In the genomic region with DNA sequence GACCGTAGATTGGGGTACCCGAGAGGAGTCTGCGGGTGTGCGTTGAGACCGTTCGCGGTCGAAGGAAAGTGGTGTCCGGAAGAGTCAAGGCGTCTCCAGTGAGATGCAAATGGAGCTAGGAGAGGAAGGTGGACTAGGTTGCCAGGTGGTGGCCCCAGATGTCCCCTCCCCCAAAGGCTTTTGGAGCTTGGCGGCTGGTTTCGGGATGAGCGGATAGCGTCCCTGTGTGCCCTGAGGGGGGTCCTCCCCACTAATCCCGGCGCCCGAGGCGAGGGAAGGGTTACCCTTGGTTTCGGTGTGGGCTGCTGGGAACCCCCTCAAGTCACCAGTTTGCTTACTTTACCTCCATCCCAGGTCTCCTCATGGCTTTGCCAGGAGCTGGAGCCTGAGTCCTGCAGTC, we compare ENCODE assay signal across 8 mouse cellular contexts. TPM values are rescaled to one million over a fixed set of nuclear protein-coding genes. Genes with fewer than 3 reads are reported as not detected.
A peak's percentile ranks its signal among the peaks of the same experiment; 100 is the strongest.
DNase-seq lines count a peak whose midpoint lies in the region; ATAC-seq and TF ChIP-seq lines count a peak whose summit lies in the region.

No protein-coding gene starts in this region.

- H3K4me2 ChIP-seq in limb, embryonic 12.5 days: peak overlapping the region; percentile 91
- peak overlapping the region; percentile 54 for H3K4me2 ChIP-seq in stomach, embryonic 15.5 days

- no peaks in the 10 kb centered on the region for H3K9me3 ChIP-seq in limb, embryonic 12.5 days
- no peaks in the 10 kb centered on the region for H3K9me3 ChIP-seq in stomach, embryonic 15.5 days

- peak overlapping the region; percentile 48; the same call in 1 of the 2 replicates for H3K9ac ChIP-seq in limb, embryonic 12.5 days (replicated peaks)
- H3K9ac ChIP-seq in stomach, embryonic 15.5 days: peak overlapping the region; percentile 59

- no peak for TF ChIP-seq CTCF in testis, adult 2 months (IDR thresholded peaks at IDR 0.05; ENCODE audit: control insufficient read depth, insufficient read depth, insufficient replicate concordance, low read depth, low read length)

- TF ChIP-seq POLR2A in testis, adult 2 months (IDR thresholded peaks at IDR 0.05; ENCODE audit: control insufficient read depth, low read depth, low read length): no peak

- peak; percentile 19 for DNase-seq in embryo, embryonic 9.5 days (ENCODE audit: extremely low spot score)
- no peak for DNase-seq in embryo, embryonic 10 days (ENCODE audit: low spot score)
- DNase-seq in testis, postnatal 10 days (ENCODE audit: low spot score): no peak
- no peak for DNase-seq in layer of hippocampus, postnatal 14 days (ENCODE audit: low spot score in 2 of 2)
- no peak for DNase-seq in yolk sac, embryonic 10.5 days (ENCODE audit: low spot score)

- ATAC-seq in limb, embryonic 12.5 days (ENCODE audit: insufficient number of reproducible peaks, insufficient read depth, low FRiP score, low TSS enrichment, low read depth): no peak
- ATAC-seq in stomach, embryonic 15.5 days (ENCODE audit: insufficient read depth, low FRiP score, low read depth): no peak

- peaks cover 13% of the 10 kb centered on the region for H3K4me1 ChIP-seq in testis, adult 2 months (ENCODE audit: control insufficient read depth, insufficient read depth, low read length)
- H3K4me1 ChIP-seq in limb, embryonic 12.5 days (replicated peaks): peaks cover 15% of the 10 kb centered on the region
- H3K4me1 ChIP-seq in stomach, embryonic 15.5 days: no peaks in the 10 kb centered on the region

- H3K36me3 ChIP-seq in testis, adult 2 months (ENCODE audit: control insufficient read depth, insufficient read depth, low read length): no peaks in the 10 kb centered on the region
- H3K36me3 ChIP-seq in limb, embryonic 12.5 days: no peaks in the 10 kb centered on the region
- no peaks in the 10 kb centered on the region for H3K36me3 ChIP-seq in stomach, embryonic 15.5 days

- H3K27ac ChIP-seq in testis, adult 2 months (ENCODE audit: control insufficient read depth, insufficient read depth, low read depth, low read length): no peak overlapping the region
- no peak overlapping the region for H3K27ac ChIP-seq in limb, embryonic 12.5 days
- peak overlapping the region; percentile 85 for H3K27ac ChIP-seq in stomach, embryonic 15.5 days

- no peaks in the 10 kb centered on the region; the same call in 1 of the 2 replicates for H3K27me3 ChIP-seq in testis, adult 2 months (ENCODE audit: control insufficient read depth, insufficient read depth, low read length)
- H3K27me3 ChIP-seq in limb, embryonic 12.5 days: peaks cover 86% of the 10 kb centered on the region
- peaks cover 29% of the 10 kb centered on the region for H3K27me3 ChIP-seq in stomach, embryonic 15.5 days (replicated peaks)

- peak overlapping the region; percentile 37 for H3K4me3 ChIP-seq in testis, adult 2 months (ENCODE audit: control insufficient read depth, low read depth, low read length)
- peak overlapping the region; percentile 54 for H3K4me3 ChIP-seq in limb, embryonic 12.5 days (replicated peaks)
- H3K4me3 ChIP-seq in stomach, embryonic 15.5 days (replicated peaks): peak overlapping the region; percentile 56

- WGBS in limb, embryonic 12.5 days: 1% methylated on average over 19 of the region's 19 CpGs
- WGBS in stomach, embryonic 15.5 days: 1% methylated on average over 19 of the region's 19 CpGs

RNA-seq across cellular contexts. Expression of gene Cdh1, which starts 0.8 kb away (rescaled TPM):
- 0.48 and 1.9 TPM in 2 replicates for polyA plus RNA-seq in testis, adult 2 months (2012; rRNA removed)
- polyA plus RNA-seq in limb, embryonic 12.5 days (2016; fragmentation: Nextera tagmentation; extraction: Ambion mirVana): 13.5 and 15.3 TPM in 2 replicates
- 163 and 189 TPM in 2 replicates for polyA plus RNA-seq in stomach, embryonic 15.5 days (2015; fragmentation: Nextera tagmentation; extraction: Ambion mirVana)
- total RNA-seq in layer of hippocampus, postnatal 14 days (2021): under 1 TPM; 0.24 to 0.35 TPM

RNA-seq across cellular contexts. Expression of gene Gm10073, which starts 30.7 kb away (rescaled TPM):
- 9.7 and 9.8 TPM in 2 replicates for polyA plus RNA-seq in testis, adult 2 months (2012; rRNA removed)
- polyA plus RNA-seq in limb, embryonic 12.5 days (2016; fragmentation: Nextera tagmentation; extraction: Ambion mirVana): 4.5 and 6.3 TPM in 2 replicates
- 11.0 and 48.1 TPM in 2 replicates for polyA plus RNA-seq in stomach, embryonic 15.5 days (2015; fragmentation: Nextera tagmentation; extraction: Ambion mirVana)
- total RNA-seq in layer of hippocampus, postnatal 14 days (2021): 100 to 1,000 TPM in 1 of 2 experiments, 10 to 100 TPM in 1; 83.2 to 104 TPM

Comparison
In these comparisons a context has a peak if more than half of its experiments do, and no peak if none do; other contexts are left out.
1. RNA of gene Cdh1, which starts 0.8 kb away (polyA plus RNA-seq): 163 to 189 TPM in stomach, embryonic 15.5 days; 13.5 to 15.3 TPM in limb, embryonic 12.5 days and 0.48 to 1.9 TPM in testis, adult 2 months; every median in the first group is over 10 times any median in the second.
2. Peak in every context shown above with its lines, with median percentiles within 50 percentile points of each other: H3K4me3 ChIP-seq.